Mouse (Mus musculus): ENCODE measurements around the gene Olfr608.
"Not testable (repeated sequence)": the region's sequence is repeated elsewhere in the genome, so short reads cannot be mapped to it uniquely, and the experiment has no call there.

The Olfr608 gene

DNA sequence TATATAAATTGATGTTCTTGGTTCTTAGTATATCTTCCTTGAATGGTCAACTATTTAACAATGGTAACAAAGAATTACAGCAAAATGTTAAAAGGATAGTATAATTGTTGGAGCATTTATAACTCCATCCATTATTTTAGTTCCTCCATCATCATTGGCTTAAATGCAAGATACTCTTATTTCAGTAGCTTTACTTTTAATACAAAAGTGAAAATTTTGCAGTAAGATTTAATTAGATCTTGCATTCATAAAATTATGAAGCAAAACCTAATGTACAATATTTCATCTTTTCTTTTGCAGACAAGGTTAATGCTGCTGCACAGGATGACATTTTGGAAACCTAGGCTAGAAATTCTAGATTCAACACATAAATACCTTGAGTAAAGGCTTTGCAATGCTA lies at the start of gene Olfr608:
Gene Olfr608 (plus strand): TSS at position 301 of the 400 bp plus-strand sequence.
- no peak for DNase-seq (ENCODE audit: low spot score)

DNA sequence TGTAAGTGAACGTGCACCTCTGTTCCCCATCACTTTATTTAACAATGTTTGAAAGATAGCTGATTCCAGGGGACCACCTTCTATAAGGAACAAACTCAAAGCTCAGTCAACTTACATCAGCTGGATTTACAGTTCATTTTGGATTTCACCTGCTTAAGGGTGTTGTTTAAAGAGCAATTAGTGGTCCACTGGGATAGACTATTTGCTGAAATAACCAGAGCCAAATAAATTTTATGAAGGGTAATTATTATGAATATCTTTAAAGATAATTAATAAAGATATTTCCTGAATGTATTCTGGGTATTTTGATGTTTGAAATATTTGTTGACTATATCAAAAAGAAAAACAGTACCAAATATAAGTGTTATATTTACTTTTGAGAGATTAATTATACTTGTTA lies 24.3 kb upstream of the Olfr608 start, which contains the start of gene Olfr605:
Gene Olfr605 (minus strand): TSS at position 101 of the 400 bp plus-strand sequence.
- no peak for DNase-seq (ENCODE audit: low spot score)

DNA sequence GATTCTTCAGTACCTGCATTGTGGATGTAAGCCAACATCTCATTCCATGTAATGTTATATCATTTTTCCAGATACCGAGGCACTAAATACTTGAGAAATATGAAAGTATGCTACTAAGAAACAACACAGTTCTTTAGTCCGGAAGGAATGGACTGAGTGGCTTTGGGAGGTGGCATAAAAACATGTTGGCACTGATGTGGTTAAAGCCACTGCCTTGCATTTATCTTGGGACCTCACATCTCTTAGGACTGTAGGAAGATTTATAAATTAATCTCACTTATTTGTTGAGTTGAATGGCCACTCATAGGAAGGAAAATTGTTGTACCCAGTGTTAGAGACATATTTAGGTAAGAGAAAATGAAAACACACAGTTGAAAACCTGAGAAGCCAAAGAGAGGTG lies 20.9 kb upstream of the Olfr608 start, which contains the start of gene Olfr606:
Gene Olfr606 (plus strand): TSS at position 301 of the 400 bp plus-strand sequence.
- DNase-seq (ENCODE audit: low spot score): no peak

DNA sequence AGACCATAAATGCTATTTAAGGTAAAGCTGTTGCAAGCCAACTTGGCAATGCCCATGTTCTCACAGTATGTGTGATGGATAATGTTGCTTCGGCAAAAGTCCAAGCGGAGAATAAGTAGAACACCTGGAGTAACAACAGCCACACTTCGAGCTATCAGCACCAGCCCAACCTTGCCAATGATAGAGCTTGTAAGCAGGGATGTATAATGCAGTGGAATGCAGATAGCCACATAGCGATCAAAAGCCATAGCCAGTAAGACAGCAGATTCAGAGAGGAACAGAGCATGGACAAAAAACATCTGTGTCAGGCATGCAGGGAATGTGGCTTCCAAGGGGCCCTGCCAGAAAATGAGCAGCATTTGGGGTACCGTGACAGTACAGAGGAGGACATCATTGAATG lies 9.1 kb upstream of the Olfr608 start:
- DNase-seq (ENCODE audit: low spot score): no peak

DNA sequence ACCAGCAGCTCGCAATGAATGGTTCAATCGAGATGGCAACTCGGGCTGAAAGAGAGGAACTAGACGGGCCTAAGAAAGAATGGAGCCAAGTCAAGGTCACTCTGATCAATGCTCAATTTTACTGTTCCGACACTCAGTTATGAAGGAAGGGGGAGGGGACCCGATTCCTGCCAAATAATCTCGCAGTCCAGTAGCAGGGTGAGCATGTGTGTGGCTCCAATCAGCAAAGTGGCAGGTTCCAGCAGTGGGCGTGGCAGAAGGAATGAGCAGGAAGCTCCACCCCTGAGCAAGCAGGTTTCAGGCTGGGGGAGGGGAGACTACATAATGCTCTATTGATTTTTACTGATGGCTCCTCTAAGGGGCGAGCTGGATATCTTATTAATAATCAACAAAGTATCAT lies 7.4 kb downstream of the Olfr608 start:
- not testable (repeated sequence) for DNase-seq (ENCODE audit: low spot score)

DNA sequence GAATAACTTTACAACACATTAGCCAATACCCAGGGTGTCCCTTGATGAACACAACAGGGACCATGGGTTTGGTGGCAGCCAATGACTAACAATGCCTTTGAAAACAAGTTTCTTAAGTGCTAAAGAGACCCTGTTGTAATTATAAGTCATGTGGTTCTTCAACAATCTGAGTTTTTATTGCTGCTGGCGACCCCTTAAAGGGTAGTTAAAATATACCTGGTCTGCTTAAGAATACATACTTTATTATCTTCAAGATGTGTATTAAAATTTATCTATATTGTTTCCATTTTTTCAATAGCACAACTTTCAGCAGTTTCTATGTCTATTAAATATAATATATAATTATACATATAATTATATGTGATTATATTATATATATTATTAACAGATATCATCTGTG lies 28.3 kb downstream of the Olfr608 start, which contains the start of gene Olfr609:
Gene Olfr609 (minus strand): TSS at position 101 of the 400 bp plus-strand sequence.
- no peak for DNase-seq (ENCODE audit: low spot score)

DNA sequence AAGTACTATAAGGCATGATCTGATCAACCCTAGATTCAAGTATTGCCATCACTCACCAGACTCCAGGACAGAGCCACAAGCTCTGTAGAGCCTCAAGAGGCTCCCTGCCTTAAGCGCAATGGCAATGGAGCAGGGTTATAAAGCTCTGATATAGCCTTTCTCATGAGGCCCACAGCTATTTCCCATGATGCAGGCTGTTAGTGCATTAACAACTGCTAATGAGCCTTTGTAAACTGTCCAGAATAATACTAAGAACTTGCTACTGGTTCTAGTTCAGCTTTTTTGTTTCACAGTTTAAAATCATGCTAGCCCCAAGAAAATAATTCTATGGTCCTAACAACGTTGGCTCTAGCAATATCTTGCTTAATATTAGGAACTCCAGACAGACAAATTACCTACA lies 42.3 kb downstream of the Olfr608 start, which contains the start of gene Olfr610:
Gene Olfr610 (minus strand): TSS at position 101 of the 400 bp plus-strand sequence.
- no peak for DNase-seq (ENCODE audit: low spot score)

DNA sequence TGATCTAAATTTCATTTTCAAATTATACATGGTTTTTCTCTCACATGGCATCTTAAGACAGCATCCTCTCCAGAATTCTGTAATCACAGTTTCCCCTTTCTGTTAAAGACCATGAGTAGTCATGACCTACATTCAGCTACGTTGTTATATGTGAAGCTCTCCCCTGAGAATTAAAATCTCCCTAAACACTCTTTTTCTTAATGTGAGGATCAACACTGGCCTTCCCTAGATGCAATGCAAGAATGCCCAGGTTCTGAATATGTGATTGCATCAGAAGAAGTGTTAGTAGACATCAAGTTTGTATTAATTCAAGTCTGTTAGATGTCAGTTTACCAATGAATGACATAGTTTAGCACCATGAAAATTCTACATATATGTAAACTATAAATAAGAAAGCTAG lies 51.1 kb downstream of the Olfr608 start, which contains the start of gene Olfr611:
Gene Olfr611 (minus strand): TSS at position 101 of the 400 bp plus-strand sequence.
- not testable (repeated sequence) for DNase-seq (ENCODE audit: low spot score)
